Mouse (Mus musculus) hindbrain, embryonic 10.5 days (tissue): ENCODE measurements around the gene Ccl26. TPM values are rescaled to one million over a fixed set of nuclear protein-coding genes. Genes with fewer than 3 reads are reported as not detected.

ENCODE experiments used
- DNase-seq: peaks from one replicate; pipeline ENCODE4 v3.0.0-alpha.2; 2017; ENCODE audit warnings: low spot score
- H3K27ac ChIP-seq: fragments of 300-500 bp; sonication (generic); 2 replicates; pipeline ENCODE4 v1.5.1; 2016; ENCODE audit warnings: mild to moderate bottlenecking, moderate library complexity
- H3K27me3 ChIP-seq: fragments of 300-500 bp; sonication (generic); 2 replicates; pipeline ENCODE4 v1.6.1; 2016; ENCODE audit warnings: mild to moderate bottlenecking; ENCODE audit not compliant: poor library complexity, insufficient read depth, severe bottlenecking
- H3K36me3 ChIP-seq: fragments of 300-500 bp; sonication (generic); 2 replicates; pipeline ENCODE4 v1.6.1; 2016; ENCODE audit warnings: mild to moderate bottlenecking, moderate library complexity
- H3K4me1 ChIP-seq: fragments of 300-500 bp; sonication (generic); replicated peaks from 2 replicates; pipeline ENCODE4 v1.6.1; 2016; ENCODE audit warnings: mild to moderate bottlenecking
- H3K4me3 ChIP-seq: fragments of 300-500 bp; sonication (generic); 2 replicates; pipeline ENCODE4 v1.5.1; 2016; ENCODE audit warnings: mild to moderate bottlenecking, moderate library complexity
- H3K9me3 ChIP-seq: fragments of 300-500 bp; sonication (generic); 2 replicates; pipeline ENCODE4 v1.6.1; 2016; ENCODE audit warnings: mild to moderate bottlenecking, moderate library complexity
- WGBS: fragments of 180-500 bp; shearing (Covaris S2); methylation state at CpG from one replicate; pipeline ENCODE4 v1.1.7; 2016; 5-methylcytosine and 5-hydroxymethylcytosine counted together
- polyA plus RNA-seq: library from polyadenylated mRNA; unstranded; fragments of >200 nt; fragmentation: Nextera tagmentation; extraction: Ambion mirVana; gene quantifications from 2 replicates; pipeline ENCODE4 v1.2.1, GENCODE M21; 2016

Gene Ccl26
- polyA plus RNA-seq, 1 experiment from 2014 or later = not detected

DNA sequence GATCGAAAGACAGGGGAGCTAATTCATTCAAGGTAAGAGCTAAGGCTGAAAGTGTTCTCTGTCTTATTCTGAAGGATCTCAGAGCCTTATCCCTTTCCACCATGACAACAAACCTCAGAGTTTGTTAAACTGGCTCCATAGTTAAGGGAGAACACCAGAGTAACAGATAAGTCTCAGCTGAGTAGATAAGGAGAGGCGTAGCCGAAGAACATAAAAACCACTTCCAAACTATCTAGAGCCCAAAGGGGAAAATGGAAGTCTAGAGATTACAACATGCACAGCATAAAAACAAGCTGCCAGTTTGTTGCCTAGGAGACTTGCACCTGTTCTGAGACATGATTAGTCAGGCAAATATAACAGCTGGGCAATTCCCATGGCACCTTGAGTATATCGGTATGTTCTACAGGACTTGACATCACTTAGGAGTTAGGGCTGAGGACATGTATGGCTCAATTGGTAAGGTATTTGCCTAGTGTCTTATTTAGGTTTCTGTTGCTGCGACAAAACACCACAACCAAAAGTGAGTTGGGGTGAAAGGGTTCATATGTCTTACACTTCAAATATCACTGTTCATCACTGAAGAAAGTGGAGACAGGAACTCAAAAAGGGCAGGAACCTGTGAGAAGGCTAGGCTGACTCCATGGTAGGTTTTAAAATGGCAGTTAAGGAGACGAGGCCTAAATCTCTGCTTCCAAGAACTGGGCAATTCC is 4.3 kb upstream of the Ccl26 start:
- H3K9me3 ChIP-seq = no peaks in the 10 kb centered on the region
- H3K27ac ChIP-seq = no peak overlapping the region
- H3K27me3 ChIP-seq = no peaks in the 10 kb centered on the region
- 93% methylated on average over 6 of the region's 6 CpGs for WGBS
- no peak overlapping the region for H3K4me3 ChIP-seq
- no peak for DNase-seq
- no peaks in the 10 kb centered on the region for H3K36me3 ChIP-seq
- no peaks in the 10 kb centered on the region for H3K4me1 ChIP-seq

DNA sequence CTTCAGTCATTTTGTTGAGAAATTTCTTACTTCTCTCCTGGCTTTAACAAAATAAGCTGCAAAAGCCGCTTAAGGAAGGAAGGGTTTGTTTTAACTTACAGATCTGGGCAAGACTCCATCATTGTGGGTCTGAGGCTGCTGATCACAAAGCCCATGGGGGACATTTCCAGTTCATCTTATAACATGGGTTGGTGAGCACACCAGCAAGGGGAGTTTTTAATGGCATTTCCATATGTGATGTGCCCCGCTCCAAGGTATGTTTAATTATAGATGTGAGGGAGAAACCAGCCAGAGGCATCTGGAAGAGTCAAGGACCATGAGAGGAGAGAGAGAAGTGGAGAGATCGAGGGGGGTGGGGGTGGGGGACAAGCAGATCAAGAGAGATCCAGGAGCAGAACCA is 5.7 kb downstream of the Ccl26 start:
- Histone ChIP-seq H3K4me3 (no peak overlapping the region), H3K27ac (peak overlapping the region; percentile 45; the same call in 1 of the 2 replicates)

DNA sequence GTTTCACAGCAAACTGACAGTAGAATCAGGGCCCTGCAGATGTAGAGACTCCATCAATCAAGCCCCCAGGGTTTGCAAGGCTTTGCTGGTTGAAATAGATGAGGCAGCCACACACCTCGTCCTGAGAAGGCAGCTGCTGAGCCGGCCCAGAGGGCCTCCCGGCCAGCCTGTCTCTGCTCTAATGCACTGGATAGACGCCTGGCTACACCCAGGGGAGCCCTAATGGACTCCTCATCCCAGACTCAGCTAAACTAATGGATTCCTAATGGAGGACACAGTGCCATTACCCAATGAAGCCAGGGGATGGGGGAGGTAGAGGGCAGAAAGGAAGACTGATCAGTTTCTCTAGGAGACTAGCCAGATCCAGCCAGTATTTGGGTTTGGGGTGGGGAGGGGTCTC is 6.3 kb downstream of the Ccl26 start:
- H3K4me3 ChIP-seq = no peak overlapping the region
- 28% methylated on average over 4 of the region's 4 CpGs for WGBS
- DNase-seq = peak; percentile 31
- H3K9me3 ChIP-seq = no peaks in the 10 kb centered on the region
- H3K36me3 ChIP-seq = no peaks in the 10 kb centered on the region
- H3K27me3 ChIP-seq = no peaks in the 10 kb centered on the region
- 0 out of 2 replicates have a peak, but pooled peaks cover 3% of the 10 kb centered on the region for H3K4me1 ChIP-seq
- H3K27ac ChIP-seq = no peak overlapping the region

More for the DNA sequence above, 5.7 kb downstream of the Ccl26 start:
- Histone ChIP-seq H3K36me3 (no peaks in the 10 kb centered on the region), H3K9me3 (no peaks in the 10 kb centered on the region), H3K4me1 (0 out of 2 replicates have a peak, but pooled peaks cover 3% of the 10 kb centered on the region), H3K27me3 (no peaks in the 10 kb centered on the region)
- no peak for DNase-seq
- 72% methylated on average over 3 of the region's 3 CpGs for WGBS

DNA sequence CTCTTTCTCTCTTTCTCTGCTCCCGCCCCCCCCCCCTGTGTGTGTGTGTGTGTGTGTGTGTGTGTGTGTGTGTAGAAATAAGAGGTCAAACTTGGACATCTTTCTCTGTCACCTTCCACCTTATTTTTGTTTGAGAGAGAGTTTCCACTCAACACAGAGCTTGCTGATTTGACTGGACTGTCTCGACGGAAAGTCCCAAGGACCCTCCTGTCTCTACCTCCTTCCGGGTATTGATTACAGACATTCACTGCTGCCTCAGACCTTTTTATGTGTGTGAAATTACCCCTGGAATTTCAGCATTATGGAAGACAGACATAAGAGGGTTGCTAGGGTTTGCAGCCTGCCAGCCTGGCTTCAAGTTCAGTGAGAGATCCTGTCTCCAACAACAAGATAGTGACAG is 7.1 kb downstream of the Ccl26 start:
- Histone ChIP-seq H3K4me3 (no peak overlapping the region), H3K27me3 (no peaks in the 10 kb centered on the region), H3K27ac (peak overlapping the region; percentile 60), H3K36me3 (no peaks in the 10 kb centered on the region), H3K9me3 (no peaks in the 10 kb centered on the region), H3K4me1 (0 out of 2 replicates have a peak, but pooled peaks cover 3% of the 10 kb centered on the region)
- DNase-seq = no peak
- WGBS = 74% methylated on average over 4 of the region's 4 CpGs

DNA sequence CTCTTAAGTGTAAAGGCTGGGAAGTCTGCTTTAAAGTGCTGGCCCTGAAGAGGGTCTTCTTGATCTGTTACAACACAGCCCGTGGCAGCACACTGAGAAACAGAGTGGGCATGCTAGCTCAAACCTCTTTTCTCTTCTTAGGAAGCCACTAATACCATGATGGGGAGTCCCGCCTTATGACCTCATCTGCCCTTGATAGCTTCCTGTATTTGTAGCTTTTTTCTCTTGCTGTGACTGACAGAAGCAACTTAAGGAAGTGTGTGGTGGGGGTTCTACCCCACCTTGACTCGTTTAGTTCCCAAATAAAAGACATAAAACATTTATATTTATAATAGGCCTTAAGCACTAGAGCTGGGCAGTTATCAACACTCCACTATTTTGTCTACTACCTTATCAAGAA is 11.8 kb downstream of the Ccl26 start:
- no peaks in the 10 kb centered on the region for H3K36me3 ChIP-seq
- no peaks in the 10 kb centered on the region for H3K4me1 ChIP-seq
- peaks cover 3% of the 10 kb centered on the region; the same call in 1 of the 2 replicates for H3K27me3 ChIP-seq
- H3K4me3 ChIP-seq = no peak overlapping the region
- 82% methylated on average over 3 of the region's 3 CpGs for WGBS
- H3K27ac ChIP-seq = no peak overlapping the region
- no peak for DNase-seq
- H3K9me3 ChIP-seq = no peaks in the 10 kb centered on the region

DNA sequence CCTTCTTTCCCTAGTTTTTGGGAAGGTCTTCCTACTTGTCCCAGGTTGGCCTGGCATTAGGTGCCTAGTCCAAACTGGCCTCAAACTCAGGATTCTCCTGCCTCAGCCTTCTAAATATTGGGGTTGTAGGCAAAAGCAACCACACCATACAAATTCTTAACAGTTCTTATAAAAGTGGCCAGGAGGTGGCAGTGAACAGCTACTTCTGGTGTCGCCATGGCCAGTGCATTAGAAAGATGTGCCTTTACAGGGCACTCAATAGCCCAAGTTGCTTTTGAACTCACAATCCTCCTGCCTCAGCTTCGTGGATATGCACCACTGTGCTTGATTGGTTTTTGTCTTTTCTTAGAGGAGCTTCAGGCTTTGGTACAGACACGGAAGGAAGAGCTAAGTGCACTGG is 12.5 kb downstream of the Ccl26 start:
- H3K4me1 ChIP-seq = peaks cover 2% of the 10 kb centered on the region
- H3K27me3 ChIP-seq = peaks cover 9% of the 10 kb centered on the region; the same call in 1 of the 2 replicates
- no peaks in the 10 kb centered on the region for H3K9me3 ChIP-seq
- no peak overlapping the region for H3K27ac ChIP-seq
- 33% methylated on average over 3 of the region's 3 CpGs for WGBS
- H3K4me3 ChIP-seq = no peak overlapping the region
- no peaks in the 10 kb centered on the region for H3K36me3 ChIP-seq
- DNase-seq = no peak

DNA sequence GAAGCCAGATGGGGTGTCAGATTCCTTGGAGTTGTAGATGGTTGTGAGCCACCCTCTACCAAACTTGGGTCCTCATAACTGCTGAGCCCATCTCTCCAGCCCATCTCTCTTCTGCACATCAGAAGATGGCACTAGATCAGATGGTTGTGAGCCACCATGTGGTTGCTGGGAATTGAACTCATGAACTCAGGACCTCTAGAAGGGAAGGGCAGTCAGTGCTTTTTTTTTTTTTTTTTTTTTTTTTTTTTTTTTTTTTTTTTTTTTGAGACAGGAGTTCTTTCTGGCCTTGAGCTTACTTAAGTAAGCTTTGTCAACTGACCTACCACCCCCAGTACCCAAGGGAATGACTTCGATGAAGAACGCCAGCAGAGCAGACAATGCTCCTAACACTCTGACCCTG is 15.4 kb downstream of the Ccl26 start:
- Histone ChIP-seq H3K27ac (no peak overlapping the region), H3K36me3 (no peaks in the 10 kb centered on the region), H3K9me3 (no peaks in the 10 kb centered on the region), H3K27me3 (peaks cover 20% of the 10 kb centered on the region; the same call in 1 of the 2 replicates), H3K4me3 (no peak overlapping the region), H3K4me1 (peaks cover 20% of the 10 kb centered on the region)
- no peak for DNase-seq
- WGBS = 87% methylated on average over 2 of the region's 2 CpGs

DNA sequence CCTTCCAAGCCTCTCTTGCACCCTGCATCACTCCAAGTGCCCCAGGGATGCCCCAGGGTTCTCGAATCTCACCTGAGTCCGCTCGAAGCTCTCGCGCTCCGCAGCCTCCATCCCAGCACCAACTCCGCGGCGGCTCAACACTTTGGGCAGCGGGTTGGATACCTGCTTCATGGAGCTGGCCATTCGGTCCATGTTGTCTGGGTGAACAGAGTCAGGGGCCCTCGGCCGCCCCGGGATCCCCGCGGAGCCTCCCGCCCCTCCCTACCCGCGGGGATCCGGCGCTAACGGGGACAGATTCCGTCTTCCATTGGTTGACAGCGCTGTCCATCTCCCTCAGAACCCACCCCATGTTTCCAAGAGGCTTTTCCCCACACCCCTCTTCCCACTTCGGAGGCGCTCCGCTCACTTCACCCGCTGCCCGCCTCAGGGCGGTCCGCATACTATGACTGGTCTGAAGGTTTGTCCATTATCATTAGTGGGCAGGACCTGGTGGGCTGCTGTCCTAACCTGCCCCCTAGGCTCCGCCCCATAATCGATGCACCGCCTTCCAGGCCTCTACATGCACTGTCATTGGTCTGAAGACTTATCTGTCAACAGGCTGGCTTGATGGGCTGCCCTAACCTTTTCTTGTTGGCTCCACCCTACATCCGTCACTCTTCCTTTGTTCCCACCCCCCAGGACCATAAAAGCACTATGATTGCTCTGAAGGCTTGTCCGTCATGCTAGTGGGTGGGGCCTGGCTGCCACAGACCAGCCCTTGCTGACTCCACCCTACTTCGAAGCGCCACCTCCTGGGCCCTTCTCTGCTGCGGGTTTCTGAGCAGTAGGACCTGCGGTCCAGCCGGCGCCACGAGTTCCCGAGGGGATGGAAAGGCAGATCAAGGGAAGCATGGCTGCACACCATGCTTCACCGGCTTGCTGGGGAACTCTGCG is 18.2 kb downstream of the Ccl26 start, which contains the start of gene Hip1:
Hip1 (minus strand) TSS at position 256 of the 933 bp plus-strand sequence.
- peak within 1 kb of the TSS; percentile 71 for H3K4me3 ChIP-seq
- DNase-seq = peak; percentile 99
- peak within 1 kb of the TSS; percentile 88 for H3K27ac ChIP-seq
- peaks cover 20% of the 10 kb centered on the region for H3K4me1 ChIP-seq
- no peaks in the 10 kb centered on the region for H3K36me3 ChIP-seq
- H3K27me3 ChIP-seq = peaks cover 20% of the 10 kb centered on the region; the same call in 1 of the 2 replicates
- H3K9me3 ChIP-seq = no peaks in the 10 kb centered on the region
- under 1% methylated on average over 46 of the region's 46 CpGs for WGBS

DNA sequence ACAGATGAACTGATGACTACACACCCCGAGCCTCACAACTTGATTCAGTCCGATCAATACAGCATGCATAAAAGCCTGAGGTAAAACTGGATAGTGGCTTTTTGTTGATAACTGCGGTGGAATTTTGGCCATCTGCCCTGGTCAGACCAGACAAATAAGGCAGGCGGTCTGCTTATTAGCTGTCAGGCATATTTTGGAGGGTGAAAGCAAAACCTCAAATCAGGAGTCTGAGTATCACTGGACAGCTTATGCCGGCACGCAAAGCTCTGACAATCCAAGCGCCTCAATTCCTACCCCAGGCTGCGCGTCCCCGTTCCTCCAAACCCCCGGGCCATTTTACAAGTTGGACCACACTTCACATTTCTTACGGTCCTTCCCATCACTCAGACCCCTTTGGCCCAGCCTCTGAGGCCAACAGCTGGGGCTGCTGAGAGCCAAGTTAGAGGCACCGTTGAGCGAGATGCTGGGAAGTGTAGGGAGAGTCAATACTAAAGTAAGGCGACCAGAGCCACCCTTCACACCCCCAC is 19.3 kb downstream of the Ccl26 start:
- no peaks in the 10 kb centered on the region for H3K36me3 ChIP-seq
- 6% methylated on average over 15 of the region's 15 CpGs for WGBS
- DNase-seq = peak; percentile 27
- H3K27me3 ChIP-seq = peaks cover 20% of the 10 kb centered on the region; the same call in 1 of the 2 replicates
- H3K4me1 ChIP-seq = peaks cover 20% of the 10 kb centered on the region
- H3K4me3 ChIP-seq = peak overlapping the region; percentile 71
- peak overlapping the region; percentile 88; the same call in 1 of the 2 replicates for H3K27ac ChIP-seq
- H3K9me3 ChIP-seq = no peaks in the 10 kb centered on the region

DNA sequence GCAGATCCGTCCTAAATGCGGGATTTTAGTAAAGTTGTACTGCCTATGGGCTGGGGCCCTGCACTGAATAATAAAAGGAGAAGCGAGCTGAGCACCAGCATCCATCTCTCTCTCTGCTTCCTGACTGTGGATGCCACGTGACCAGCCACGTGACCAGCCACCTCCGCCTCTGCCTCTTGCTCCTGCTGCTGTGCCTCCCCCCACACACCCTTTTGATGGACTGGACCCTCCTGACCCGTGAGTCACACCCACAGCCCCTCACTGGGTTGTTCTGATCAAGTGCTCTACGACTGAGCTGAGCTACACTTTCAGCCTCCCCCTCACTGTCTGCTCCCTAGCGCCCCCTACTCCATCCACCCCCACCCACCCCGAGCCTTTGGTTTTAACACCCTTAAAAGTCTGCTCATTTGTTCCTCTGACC is 25.6 kb downstream of the Ccl26 start:
- no peak overlapping the region for H3K27ac ChIP-seq
- no peak overlapping the region for H3K4me3 ChIP-seq
- H3K9me3 ChIP-seq = no peaks in the 10 kb centered on the region
- 79% methylated on average over 10 of the region's 10 CpGs for WGBS
- no peaks in the 10 kb centered on the region for H3K4me1 ChIP-seq
- H3K36me3 ChIP-seq = no peaks in the 10 kb centered on the region
- no peaks in the 10 kb centered on the region for H3K27me3 ChIP-seq
- DNase-seq = no peak

DNA sequence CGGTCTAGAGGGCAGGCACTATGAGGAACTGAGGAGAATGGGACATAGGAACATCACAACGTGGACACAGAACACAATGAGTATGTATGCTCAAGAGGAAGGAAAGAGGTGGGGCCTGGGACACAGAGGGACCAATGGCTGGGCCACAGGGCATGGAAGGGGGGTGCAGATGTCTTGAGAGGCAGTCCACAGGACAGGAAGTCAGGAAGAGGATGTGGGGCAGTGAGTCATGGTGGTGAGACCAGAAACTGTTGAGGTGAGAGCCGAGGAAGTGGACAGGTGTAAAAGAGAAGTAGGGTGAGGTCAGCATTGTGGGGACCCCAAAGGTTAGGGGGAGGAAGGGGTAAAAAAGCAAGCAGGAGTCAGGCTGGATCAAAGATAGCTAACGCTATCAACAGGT is 26.0 kb downstream of the Ccl26 start:
- Histone ChIP-seq H3K9me3 (no peaks in the 10 kb centered on the region), H3K4me1 (no peaks in the 10 kb centered on the region), H3K27ac (no peak overlapping the region), H3K36me3 (no peaks in the 10 kb centered on the region), H3K4me3 (no peak overlapping the region), H3K27me3 (no peaks in the 10 kb centered on the region)
- no peak for DNase-seq
- WGBS = 80% methylated on average over 4 of the region's 4 CpGs

DNA sequence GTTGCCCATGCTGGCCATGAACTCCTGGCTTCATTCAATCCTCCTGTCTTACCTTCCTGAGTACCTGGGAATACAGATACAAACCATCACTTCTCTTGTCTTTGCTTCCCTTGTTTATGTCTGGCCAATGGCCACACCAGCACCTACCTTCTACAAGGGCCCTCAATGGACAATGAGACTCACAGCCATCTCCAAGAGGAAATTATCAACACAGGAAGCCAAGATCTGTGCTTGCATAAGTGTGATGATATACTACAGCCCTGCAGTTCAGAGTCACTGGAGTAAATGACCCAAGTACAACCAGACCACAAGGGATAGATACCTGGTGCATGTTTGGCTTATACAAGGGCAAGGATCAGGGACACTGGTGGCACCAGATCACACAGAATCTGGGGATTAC is 27.5 kb downstream of the Ccl26 start:
- DNase-seq = no peak
- H3K9me3 ChIP-seq = no peaks in the 10 kb centered on the region
- 0 out of 2 replicates have a peak, but pooled peaks cover 5% of the 10 kb centered on the region for H3K36me3 ChIP-seq
- H3K27ac ChIP-seq = no peak overlapping the region
- H3K27me3 ChIP-seq = no peaks in the 10 kb centered on the region
- H3K4me3 ChIP-seq = no peak overlapping the region
- no peaks in the 10 kb centered on the region for H3K4me1 ChIP-seq
